Mouse (Mus musculus): ENCODE results near the gene Kcnc1. TPM values are rescaled to one million over a fixed set of nuclear protein-coding genes. Genes with fewer than 3 reads are reported as not detected.
A peak's percentile ranks its signal among the peaks of the same experiment; 100 is the strongest.

Gene Kcnc1
- polyA plus RNA-seq, 1 experiment from 2014 or later: 1.7 TPM

GRCm38 (mm10) chr7:46397732-46398333 lies 1.5 kb downstream of the Kcnc1 start:
- Histone ChIP-seq H3K9me3 (ENCODE audit: control insufficient read depth, low read length) (no peaks in the 10 kb centered on the region), H3K27ac (ENCODE audit: low read depth, low read length) (no peak overlapping the region), H3K9ac (ENCODE audit: low read depth, low read length) (peak overlapping the region; percentile 75; the same call in 1 of the 2 replicates), H3K4me1 (replicated peaks; ENCODE audit: control insufficient read depth, insufficient read depth, low read length) (peaks cover 4% of the 10 kb centered on the region), H3K27me3 (ENCODE audit: control insufficient read depth, insufficient read depth, low read length) (peaks cover 53% of the 10 kb centered on the region), H3K4me2 (replicated peaks; ENCODE audit: low read depth, low read length) (peak overlapping the region; percentile 93), H3K36me3 (ENCODE audit: control insufficient read depth, insufficient read depth, low read length) (no peaks in the 10 kb centered on the region), H3K4me3 (ENCODE audit: low read depth, low read length) (peak overlapping the region; percentile 63)
- DNase-seq (ENCODE audit: low spot score): peak; percentile 64
- 11% methylated on average over 70 of the region's 70 CpGs for WGBS
- ATAC-seq (ENCODE audit: low FRiP score): no peak

DNA sequence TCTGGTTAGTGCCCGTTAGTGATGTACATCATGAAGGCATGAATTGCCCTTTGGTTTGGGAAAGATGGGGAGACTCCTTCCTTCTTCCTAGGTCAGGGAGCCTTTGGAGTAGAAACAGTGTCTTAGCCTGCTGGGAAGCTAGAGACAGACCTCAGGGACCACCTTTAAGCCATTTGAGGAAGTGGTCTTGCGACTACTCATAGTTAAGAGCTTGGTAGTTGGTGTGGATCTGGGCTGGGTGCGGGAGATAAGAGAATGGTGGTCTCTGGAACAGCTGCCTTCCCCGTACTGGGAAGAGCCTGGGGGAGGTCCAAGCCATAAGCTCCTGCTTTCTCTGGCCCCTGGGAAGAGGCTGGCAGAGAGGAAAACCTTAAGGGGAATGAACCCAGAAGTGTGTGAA lies 2.3 kb downstream of the Kcnc1 start:
- 66% methylated on average over 4 of the region's 4 CpGs for WGBS
- H3K36me3 ChIP-seq (ENCODE audit: control insufficient read depth, insufficient read depth, low read length): no peaks in the 10 kb centered on the region
- peaks cover 4% of the 10 kb centered on the region for H3K4me1 ChIP-seq (replicated peaks; ENCODE audit: control insufficient read depth, insufficient read depth, low read length)
- H3K4me3 ChIP-seq (ENCODE audit: low read depth, low read length): no peak overlapping the region; the same call in 1 of the 2 replicates
- H3K27me3 ChIP-seq (ENCODE audit: control insufficient read depth, insufficient read depth, low read length): peaks cover 51% of the 10 kb centered on the region
- no peaks in the 10 kb centered on the region for H3K9me3 ChIP-seq (ENCODE audit: control insufficient read depth, low read length)
- ATAC-seq (ENCODE audit: low FRiP score): no peak
- peak overlapping the region; percentile 93; the same call in 1 of the 2 replicates for H3K4me2 ChIP-seq (replicated peaks; ENCODE audit: low read depth, low read length)
- no peak overlapping the region for H3K27ac ChIP-seq (ENCODE audit: low read depth, low read length)
- no peak for DNase-seq (ENCODE audit: low spot score)
- H3K9ac ChIP-seq (ENCODE audit: low read depth, low read length): no peak overlapping the region

DNA sequence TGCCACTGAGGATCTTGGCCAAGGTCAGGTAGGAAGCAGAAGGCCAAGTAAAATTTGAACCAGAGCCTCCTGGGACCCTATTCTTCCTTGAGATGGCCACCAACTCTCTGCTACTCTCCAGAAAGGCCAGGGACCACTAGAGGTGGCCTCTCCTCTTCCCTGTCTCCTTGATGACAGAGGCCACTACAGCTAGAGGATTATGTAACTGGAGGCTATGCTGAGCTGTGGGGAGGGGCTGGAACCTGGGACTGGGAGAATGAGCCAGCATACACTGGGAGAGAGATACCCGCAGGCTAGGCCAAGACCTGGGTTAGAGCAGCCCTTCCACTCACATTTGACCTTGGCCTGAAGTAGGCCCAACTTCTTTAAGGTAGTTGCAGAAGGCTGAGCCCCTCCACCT lies 3.4 kb downstream of the Kcnc1 start:
- Histone ChIP-seq H3K27me3 (ENCODE audit: control insufficient read depth, insufficient read depth, low read length) (peaks cover 46% of the 10 kb centered on the region), H3K4me1 (replicated peaks; ENCODE audit: control insufficient read depth, insufficient read depth, low read length) (peaks cover 4% of the 10 kb centered on the region), H3K9me3 (ENCODE audit: control insufficient read depth, low read length) (no peaks in the 10 kb centered on the region), H3K36me3 (ENCODE audit: control insufficient read depth, insufficient read depth, low read length) (no peaks in the 10 kb centered on the region), H3K9ac (ENCODE audit: low read depth, low read length) (no peak overlapping the region), H3K4me3 (ENCODE audit: low read depth, low read length) (no peak overlapping the region), H3K4me2 (replicated peaks; ENCODE audit: low read depth, low read length) (no peak overlapping the region), H3K27ac (ENCODE audit: low read depth, low read length) (no peak overlapping the region)
- WGBS: 94% methylated on average over 1 of the region's 1 CpGs
- DNase-seq (ENCODE audit: low spot score) (no peak), ATAC-seq (ENCODE audit: low FRiP score) (no peak)

DNA sequence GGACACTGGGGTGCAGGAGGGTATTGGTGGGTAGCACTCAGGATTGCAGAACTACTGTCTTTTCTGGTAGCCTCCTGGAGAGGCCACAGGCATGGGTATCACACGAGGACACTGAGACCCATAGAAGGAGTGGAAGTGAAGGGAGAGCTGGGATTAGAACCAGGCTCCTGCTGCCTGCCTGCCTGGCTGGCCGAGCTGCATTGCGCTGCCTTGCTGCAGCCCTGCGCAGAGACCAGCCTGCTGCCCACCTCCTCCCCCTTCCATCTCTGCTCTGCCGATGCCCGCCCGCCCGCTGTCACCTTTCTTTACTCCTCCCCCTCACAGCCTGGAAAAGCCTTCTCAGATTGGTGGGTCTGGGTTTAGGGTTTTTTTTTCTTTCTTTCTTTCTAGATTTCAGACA lies 4.0 kb downstream of the Kcnc1 start:
- ATAC-seq (ENCODE audit: low FRiP score): no peak
- DNase-seq (ENCODE audit: low spot score): no peak
- H3K27ac ChIP-seq (ENCODE audit: low read depth, low read length): no peak overlapping the region
- no peak overlapping the region for H3K4me3 ChIP-seq (ENCODE audit: low read depth, low read length)
- no peaks in the 10 kb centered on the region for H3K36me3 ChIP-seq (ENCODE audit: control insufficient read depth, insufficient read depth, low read length)
- H3K9ac ChIP-seq (ENCODE audit: low read depth, low read length): no peak overlapping the region
- H3K4me1 ChIP-seq (replicated peaks; ENCODE audit: control insufficient read depth, insufficient read depth, low read length): peaks cover 4% of the 10 kb centered on the region
- no peak overlapping the region for H3K4me2 ChIP-seq (replicated peaks; ENCODE audit: low read depth, low read length)
- H3K27me3 ChIP-seq (ENCODE audit: control insufficient read depth, insufficient read depth, low read length): peaks cover 40% of the 10 kb centered on the region
- H3K9me3 ChIP-seq (ENCODE audit: control insufficient read depth, low read length): no peaks in the 10 kb centered on the region
- 37% methylated on average over 8 of the region's 8 CpGs for WGBS

DNA sequence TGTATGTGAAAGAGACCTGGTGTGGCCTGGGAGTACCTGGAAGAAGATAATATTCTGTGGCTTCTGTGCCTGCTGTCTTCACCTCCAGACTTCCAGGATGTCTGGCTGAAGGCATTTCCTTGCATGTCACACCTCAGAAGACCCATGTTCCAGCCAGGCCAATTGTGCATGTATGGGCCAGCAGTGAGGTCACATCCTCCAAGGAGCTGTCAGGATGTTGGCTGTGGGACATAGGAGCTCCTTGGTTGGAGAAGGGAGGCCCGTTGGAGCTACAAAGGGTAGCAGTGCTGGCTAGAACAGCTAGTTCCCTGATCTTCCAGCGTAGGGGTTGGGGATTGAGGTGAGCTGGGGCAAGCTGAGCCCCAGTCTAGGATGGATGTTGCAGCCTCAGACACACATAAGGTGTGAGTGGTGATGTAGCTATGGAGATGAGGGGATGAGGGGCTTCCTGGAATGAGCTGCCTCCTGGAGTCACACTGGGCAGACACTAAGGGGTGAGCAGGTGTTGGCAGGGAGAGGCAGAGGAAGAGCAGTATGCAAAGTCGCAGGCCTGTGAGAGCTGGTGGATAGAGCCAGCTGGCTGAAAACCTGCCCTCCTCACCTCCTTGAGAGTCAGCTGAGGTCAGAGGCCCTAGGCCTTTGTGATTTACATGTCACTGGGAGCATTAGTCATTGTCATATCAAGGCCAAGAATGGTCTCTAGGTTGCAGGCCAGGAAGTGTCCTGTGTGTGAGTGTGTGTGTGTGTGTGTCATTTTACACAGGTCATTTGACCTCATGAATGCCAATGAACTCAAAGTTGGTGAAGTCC lies 5.3 kb downstream of the Kcnc1 start:
- Histone ChIP-seq H3K4me3 (ENCODE audit: low read depth, low read length) (no peak overlapping the region), H3K9ac (ENCODE audit: low read depth, low read length) (no peak overlapping the region), H3K4me1 (replicated peaks; ENCODE audit: control insufficient read depth, insufficient read depth, low read length) (peaks cover 4% of the 10 kb centered on the region), H3K27me3 (ENCODE audit: control insufficient read depth, insufficient read depth, low read length) (peaks cover 31% of the 10 kb centered on the region), H3K4me2 (replicated peaks; ENCODE audit: low read depth, low read length) (no peak overlapping the region), H3K36me3 (ENCODE audit: control insufficient read depth, insufficient read depth, low read length) (no peaks in the 10 kb centered on the region), H3K27ac (ENCODE audit: low read depth, low read length) (no peak overlapping the region), H3K9me3 (ENCODE audit: control insufficient read depth, low read length) (no peaks in the 10 kb centered on the region)
- DNase-seq (ENCODE audit: low spot score) (no peak), ATAC-seq (ENCODE audit: low FRiP score) (no peak)
- WGBS: 78% methylated on average over 3 of the region's 3 CpGs

GRCm38 (mm10) chr7:46403616-46404485 lies 7.6 kb downstream of the Kcnc1 start:
- H3K36me3 ChIP-seq (ENCODE audit: control insufficient read depth, insufficient read depth, low read length): no peaks in the 10 kb centered on the region
- no peak overlapping the region for H3K9ac ChIP-seq (ENCODE audit: low read depth, low read length)
- H3K27ac ChIP-seq (ENCODE audit: low read depth, low read length): no peak overlapping the region
- ATAC-seq (ENCODE audit: low FRiP score) (no peak), DNase-seq (ENCODE audit: low spot score) (no peak)
- no peak overlapping the region for H3K4me2 ChIP-seq (replicated peaks; ENCODE audit: low read depth, low read length)
- no peaks in the 10 kb centered on the region for H3K9me3 ChIP-seq (ENCODE audit: control insufficient read depth, low read length)
- peaks cover 9% of the 10 kb centered on the region for H3K27me3 ChIP-seq (ENCODE audit: control insufficient read depth, insufficient read depth, low read length)
- WGBS: 84% methylated on average over 15 of the region's 15 CpGs
- no peaks in the 10 kb centered on the region for H3K4me1 ChIP-seq (replicated peaks; ENCODE audit: control insufficient read depth, insufficient read depth, low read length)
- no peak overlapping the region for H3K4me3 ChIP-seq (ENCODE audit: low read depth, low read length)

GRCm38 (mm10) chr7:46404756-46405155 lies 8.5 kb downstream of the Kcnc1 start:
- ATAC-seq (ENCODE audit: low FRiP score): no peak
- H3K36me3 ChIP-seq (ENCODE audit: control insufficient read depth, insufficient read depth, low read length): no peaks in the 10 kb centered on the region
- WGBS: 85% methylated on average over 7 of the region's 7 CpGs

GRCm38 (mm10) chr7:46408606-46409005 lies 12.3 kb downstream of the Kcnc1 start:
- Histone ChIP-seq H3K4me2 (replicated peaks; ENCODE audit: low read depth, low read length) (no peak overlapping the region), H3K9me3 (ENCODE audit: control insufficient read depth, low read length) (no peaks in the 10 kb centered on the region), H3K4me3 (ENCODE audit: low read depth, low read length) (no peak overlapping the region), H3K9ac (ENCODE audit: low read depth, low read length) (no peak overlapping the region), H3K4me1 (replicated peaks; ENCODE audit: control insufficient read depth, insufficient read depth, low read length) (no peaks in the 10 kb centered on the region), H3K36me3 (ENCODE audit: control insufficient read depth, insufficient read depth, low read length) (no peaks in the 10 kb centered on the region), H3K27ac (ENCODE audit: low read depth, low read length) (no peak overlapping the region), H3K27me3 (ENCODE audit: control insufficient read depth, insufficient read depth, low read length) (no peaks in the 10 kb centered on the region)
- WGBS: 91% methylated on average over 9 of the region's 9 CpGs
- DNase-seq (ENCODE audit: low spot score) (no peak), ATAC-seq (ENCODE audit: low FRiP score) (no peak)

More at GRCm38 (mm10) chr7:46404756-46405155, 8.5 kb downstream of the Kcnc1 start:
- no peak overlapping the region for H3K4me3 ChIP-seq (ENCODE audit: low read depth, low read length)
- H3K4me1 ChIP-seq (replicated peaks; ENCODE audit: control insufficient read depth, insufficient read depth, low read length): no peaks in the 10 kb centered on the region
- no peak overlapping the region for H3K4me2 ChIP-seq (replicated peaks; ENCODE audit: low read depth, low read length)
- H3K9me3 ChIP-seq (ENCODE audit: control insufficient read depth, low read length): no peaks in the 10 kb centered on the region
- H3K27ac ChIP-seq (ENCODE audit: low read depth, low read length): no peak overlapping the region
- H3K9ac ChIP-seq (ENCODE audit: low read depth, low read length): no peak overlapping the region
- H3K27me3 ChIP-seq (ENCODE audit: control insufficient read depth, insufficient read depth, low read length): peaks cover 2% of the 10 kb centered on the region
- DNase-seq (ENCODE audit: low spot score): no peak
